Mouse (Mus musculus) midbrain, embryonic 10.5 days (tissue): ENCODE results near the gene Ffar1. TPM values are rescaled to one million over a fixed set of nuclear protein-coding genes. Genes with fewer than 3 reads are reported as not detected.

ENCODE experiments used
- DNase-seq: peaks from one replicate; pipeline ENCODE4 v3.0.0-alpha.2; 2017; ENCODE audit warnings: low spot score
- H3K27ac ChIP-seq: fragments of 300-500 bp; sonication (generic); replicated peaks from 2 replicates; pipeline ENCODE4 v1.5.1; 2016; ENCODE audit warnings: mild to moderate bottlenecking
- H3K27me3 ChIP-seq: fragments of 300-500 bp; sonication (generic); 2 replicates; pipeline ENCODE4 v1.6.1; 2016; ENCODE audit warnings: low read depth, mild to moderate bottlenecking; ENCODE audit not compliant: poor library complexity, severe bottlenecking
- H3K36me3 ChIP-seq: fragments of 300-500 bp; sonication (generic); 2 replicates; pipeline ENCODE4 v1.6.1; 2016; ENCODE audit warnings: mild to moderate bottlenecking, moderate library complexity
- H3K4me1 ChIP-seq: fragments of 300-500 bp; sonication (generic); 2 replicates; pipeline ENCODE4 v1.6.1; 2016
- H3K4me3 ChIP-seq: fragments of 300-500 bp; sonication (generic); 2 replicates; pipeline ENCODE4 v1.5.1; 2016; ENCODE audit warnings: mild to moderate bottlenecking, moderate library complexity
- H3K9me3 ChIP-seq: fragments of 300-500 bp; sonication (generic); replicated peaks from 2 replicates; pipeline ENCODE4 v1.6.1; 2016; ENCODE audit warnings: mild to moderate bottlenecking
- WGBS: fragments of 180-500 bp; shearing (Covaris S2); methylation state at CpG from one replicate; pipeline ENCODE4 v1.1.7; 2016; 5-methylcytosine and 5-hydroxymethylcytosine counted together
- polyA plus RNA-seq: library from polyadenylated mRNA; unstranded; fragments of >200 nt; fragmentation: Nextera tagmentation; extraction: Ambion mirVana; gene quantifications from 2 replicates; pipeline ENCODE4 v1.2.1, GENCODE M21; 2016

Gene Ffar1
- not detected in 2 replicates for polyA plus RNA-seq

- Histone ChIP-seq H3K27ac (peak within 1 kb of the TSS; percentile 49), H3K4me1 (peaks cover 14% of the 10 kb centered on the region), H3K36me3 (no peaks in the 10 kb centered on the region), H3K27me3 (peaks cover 10% of the 10 kb centered on the region; the same call in 1 of the 2 replicates), H3K4me3 (no peak within 1 kb of the TSS), H3K9me3 (no peaks in the 10 kb centered on the region)
- DNase-seq, result no peak
- 91% methylated on average over 12 of the region's 12 CpGs for WGBS
Observed at GRCm38 (mm10) chr7:30861464-30861863, at the start of gene Ffar1. Ffar1 (minus strand) TSS chr7:30861564.

- Histone ChIP-seq H3K4me3 (no peak overlapping the region), H3K27me3 (peaks cover 6% of the 10 kb centered on the region), H3K36me3 (no peaks in the 10 kb centered on the region), H3K4me1 (peaks cover 12% of the 10 kb centered on the region), H3K27ac (no peak overlapping the region), H3K9me3 (no peaks in the 10 kb centered on the region)
- DNase-seq, result no peak
- WGBS, result 79% methylated on average over 6 of the region's 6 CpGs
Observed at GRCm38 (mm10) chr7:30909773-30910172, 48.4 kb upstream of the Ffar1 start.

GRCm38 (mm10) chr7:30908992-30909431, 47.6 kb upstream of the Ffar1 start:
- Histone ChIP-seq H3K27me3 (peaks cover 6% of the 10 kb centered on the region), H3K4me1 (peaks cover 12% of the 10 kb centered on the region), H3K36me3 (no peaks in the 10 kb centered on the region), H3K4me3 (peak overlapping the region; percentile 50), H3K27ac (0 out of 2 replicates have a peak overlapping the region, but pooled peaks have one; percentile 23), H3K9me3 (no peaks in the 10 kb centered on the region)
- 31% methylated on average over 17 of the region's 17 CpGs for WGBS
- DNase-seq, result no peak

GRCm38 (mm10) chr7:30908277-30908991, 47.1 kb upstream of the Ffar1 start:
- no peaks in the 10 kb centered on the region for H3K36me3 ChIP-seq
- H3K27ac ChIP-seq, result 0 out of 2 replicates have a peak overlapping the region, but pooled peaks have one; percentile 23
- H3K9me3 ChIP-seq, result no peaks in the 10 kb centered on the region
- H3K4me3 ChIP-seq, result peak overlapping the region; percentile 50
- H3K27me3 ChIP-seq, result peaks cover 6% of the 10 kb centered on the region
- 2% methylated on average over 23 of the region's 26 CpGs for whole genome bisulfite sequencing
- peaks cover 12% of the 10 kb centered on the region for H3K4me1 ChIP-seq
- peak; percentile 63 for DNase-seq

GRCm38 (mm10) chr7:30904042-30904441, 42.7 kb upstream of the Ffar1 start:
- Histone ChIP-seq H3K9me3 (no peaks in the 10 kb centered on the region), H3K36me3 (no peaks in the 10 kb centered on the region), H3K27me3 (peaks cover 2% of the 10 kb centered on the region), H3K4me3 (no peak overlapping the region), H3K27ac (no peak overlapping the region), H3K4me1 (peaks cover 14% of the 10 kb centered on the region)
- WGBS, result 57% methylated on average over 4 of the region's 4 CpGs
- no peak for DNase-seq

GRCm38 (mm10) chr7:30895217-30895616, 33.9 kb upstream of the Ffar1 start:
- H3K4me1 ChIP-seq, result peaks cover 3% of the 10 kb centered on the region; the same call in 1 of the 2 replicates
- DNase-seq, result no peak
- H3K36me3 ChIP-seq, result no peaks in the 10 kb centered on the region
- H3K27me3 ChIP-seq, result no peaks in the 10 kb centered on the region
- H3K9me3 ChIP-seq, result no peaks in the 10 kb centered on the region
- WGBS, result 88% methylated on average over 3 of the region's 3 CpGs
- H3K4me3 ChIP-seq, result no peak overlapping the region
- H3K27ac ChIP-seq, result no peak overlapping the region

- no peaks in the 10 kb centered on the region for H3K36me3 ChIP-seq
- H3K27ac ChIP-seq, result no peak overlapping the region; the same call in 1 of the 2 replicates
- H3K4me3 ChIP-seq, result no peak overlapping the region
- no peaks in the 10 kb centered on the region for H3K9me3 ChIP-seq
- 73% methylated on average over 3 of the region's 3 CpGs for WGBS
- no peaks in the 10 kb centered on the region for H3K4me1 ChIP-seq
- DNase-seq, result no peak
- H3K27me3 ChIP-seq, result no peaks in the 10 kb centered on the region
Observed at GRCm38 (mm10) chr7:30892515-30892914, 31.2 kb upstream of the Ffar1 start.

GRCm38 (mm10) chr7:30891746-30892145, 30.4 kb upstream of the Ffar1 start:
- no peaks in the 10 kb centered on the region for H3K36me3 ChIP-seq
- no peaks in the 10 kb centered on the region for H3K27me3 ChIP-seq
- WGBS, result 92% methylated on average over 9 of the region's 9 CpGs
- H3K4me3 ChIP-seq, result no peak overlapping the region
- no peaks in the 10 kb centered on the region for H3K4me1 ChIP-seq
- no peak for DNase-seq
- no peak overlapping the region for H3K27ac ChIP-seq
- no peaks in the 10 kb centered on the region for H3K9me3 ChIP-seq

GRCm38 (mm10) chr7:30890681-30891080, 29.3 kb upstream of the Ffar1 start:
- no peaks in the 10 kb centered on the region for H3K4me1 ChIP-seq
- 83% methylated on average over 2 of the region's 2 CpGs for WGBS
- no peaks in the 10 kb centered on the region for H3K27me3 ChIP-seq
- H3K4me3 ChIP-seq, result no peak overlapping the region
- no peak overlapping the region for H3K27ac ChIP-seq
- no peaks in the 10 kb centered on the region for H3K9me3 ChIP-seq
- no peak for DNase-seq
- no peaks in the 10 kb centered on the region for H3K36me3 ChIP-seq

- Histone ChIP-seq H3K9me3 (no peaks in the 10 kb centered on the region), H3K27me3 (no peaks in the 10 kb centered on the region), H3K4me1 (no peaks in the 10 kb centered on the region), H3K27ac (no peak overlapping the region), H3K36me3 (no peaks in the 10 kb centered on the region), H3K4me3 (no peak overlapping the region)
- DNase-seq, result no peak
- 80% methylated on average over 7 of the region's 7 CpGs for WGBS
Observed at GRCm38 (mm10) chr7:30888786-30889185, 27.4 kb upstream of the Ffar1 start.

GRCm38 (mm10) chr7:30887568-30888188, 26.3 kb upstream of the Ffar1 start:
- 86% methylated on average over 14 of the region's 14 CpGs for WGBS
- no peaks in the 10 kb centered on the region for H3K9me3 ChIP-seq
- no peaks in the 10 kb centered on the region for H3K36me3 ChIP-seq
- DNase-seq, result no peak
- H3K27me3 ChIP-seq, result no peaks in the 10 kb centered on the region
- no peak overlapping the region for H3K27ac ChIP-seq
- H3K4me1 ChIP-seq, result no peaks in the 10 kb centered on the region
- no peak overlapping the region for H3K4me3 ChIP-seq

- no peak for DNase-seq
- H3K4me3 ChIP-seq, result no peak overlapping the region
- WGBS, result 85% methylated on average over 4 of the region's 4 CpGs
- H3K4me1 ChIP-seq, result no peaks in the 10 kb centered on the region
- no peaks in the 10 kb centered on the region for H3K36me3 ChIP-seq
- H3K9me3 ChIP-seq, result no peaks in the 10 kb centered on the region
- H3K27ac ChIP-seq, result no peak overlapping the region
- no peaks in the 10 kb centered on the region for H3K27me3 ChIP-seq
Observed at GRCm38 (mm10) chr7:30886852-30887251, 25.5 kb upstream of the Ffar1 start.

GRCm38 (mm10) chr7:30884047-30884446, 22.7 kb upstream of the Ffar1 start:
- Histone ChIP-seq H3K36me3 (no peaks in the 10 kb centered on the region), H3K4me1 (no peaks in the 10 kb centered on the region), H3K27me3 (no peaks in the 10 kb centered on the region), H3K4me3 (no peak overlapping the region), H3K9me3 (no peaks in the 10 kb centered on the region), H3K27ac (no peak overlapping the region)
- no peak for DNase-seq
